Mouse (Mus musculus) liver, adult 2 months (tissue): Measurements from ENCODE around the gene Tecta.

ENCODE experiments used
- CTCF ChIP-seq: fragments of 200-500 bp; IDR thresholded peaks from 2 replicates; pipeline ENCODE4 v1.5.1; 2011; ENCODE audit warnings: low read depth, low read length, control low read depth
- POLR2A ChIP-seq: fragments of 200-500 bp; IDR thresholded peaks from 2 replicates; pipeline ENCODE4 v1.6.1; 2011; ENCODE audit warnings: low read length, control low read depth; ENCODE audit not compliant: insufficient read depth; ENCODE audit errors: extremely low read depth

DNA sequence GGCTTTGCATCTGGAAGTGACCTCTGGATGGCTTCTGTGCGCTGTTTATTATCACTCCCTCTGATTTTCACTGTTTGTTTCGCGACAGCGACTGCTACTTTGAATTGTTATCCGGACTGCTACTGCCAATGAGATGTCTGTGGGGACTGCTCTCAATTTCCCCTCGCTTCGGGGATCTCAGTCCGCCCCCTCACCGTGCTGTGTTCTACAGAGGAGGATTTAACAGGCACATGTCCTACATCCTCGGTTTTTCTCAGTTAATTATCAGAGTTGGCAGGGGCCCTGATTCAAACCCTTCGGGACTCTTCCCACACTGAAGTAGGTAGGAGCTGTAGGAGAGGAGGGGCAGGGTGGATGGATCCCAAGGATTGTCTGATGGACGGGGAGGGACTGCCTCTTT lies 67.0 kb downstream of the Tecta start:
- TF ChIP-seq POLR2A (no peak), CTCF (no peak)
